Mouse (Mus musculus) brain, adult 2 months (tissue): ENCODE results near the gene Antxr1.

ENCODE experiments used
- DNase-seq: peaks from one replicate; pipeline ENCODE4 v3.0.0; 2011; ENCODE audit warnings: low read depth, low spot score

Gene Antxr1

GRCm38 (mm10) chr6:87292911-87293851 lies 42.4 kb downstream of the Antxr1 start:
- DNase-seq: peak; percentile 36

GRCm38 (mm10) chr6:87287251-87287650 lies 48.4 kb downstream of the Antxr1 start:
- no peak for DNase-seq

GRCm38 (mm10) chr6:87285365-87285749 lies 50.3 kb downstream of the Antxr1 start:
- DNase-seq: peak; percentile 35

- no peak for DNase-seq
Observed at GRCm38 (mm10) chr6:87284716-87285364, 50.8 kb downstream of the Antxr1 start.

GRCm38 (mm10) chr6:87282346-87282781 lies 53.3 kb downstream of the Antxr1 start:
- no peak for DNase-seq

DNA sequence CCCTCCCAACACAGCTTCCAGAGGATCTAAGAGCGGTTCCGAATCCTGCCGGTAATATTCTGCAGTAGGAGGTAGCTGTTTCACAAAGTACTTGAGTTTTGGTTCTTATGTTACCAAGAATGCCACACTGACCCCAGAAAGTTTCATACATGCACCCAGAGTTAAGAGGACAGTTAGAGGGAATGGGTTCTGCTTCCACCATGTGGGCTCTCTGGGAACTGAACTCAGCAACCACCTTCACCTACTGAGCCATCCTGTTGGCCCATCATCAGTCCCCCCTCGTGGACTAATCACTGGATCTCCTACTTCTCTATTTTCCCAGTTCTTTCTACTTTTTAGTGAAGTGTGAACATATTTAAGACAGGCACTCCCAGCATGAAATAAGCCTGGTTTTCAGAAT lies 53.9 kb downstream of the Antxr1 start:
- DNase-seq: no peak

DNA sequence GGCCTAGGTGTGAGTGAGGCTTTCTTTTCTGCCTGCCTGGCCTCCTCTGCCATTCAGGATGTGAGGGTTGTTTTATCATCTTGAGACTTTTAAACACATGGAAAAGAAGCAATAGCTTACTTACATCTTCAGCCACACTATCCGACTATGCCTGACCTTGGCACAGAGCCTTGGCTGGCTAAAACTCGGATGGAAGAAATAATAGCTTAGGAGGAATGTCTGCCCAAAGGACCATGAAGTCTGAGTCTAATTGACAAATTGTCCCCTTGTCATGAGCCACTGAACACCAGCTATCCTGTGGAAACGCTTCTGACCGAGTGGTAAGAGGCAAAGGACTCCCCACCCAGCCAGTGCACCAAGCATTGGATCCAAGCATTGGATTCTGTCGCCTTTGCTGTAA lies 57.5 kb downstream of the Antxr1 start:
- DNase-seq: no peak

DNA sequence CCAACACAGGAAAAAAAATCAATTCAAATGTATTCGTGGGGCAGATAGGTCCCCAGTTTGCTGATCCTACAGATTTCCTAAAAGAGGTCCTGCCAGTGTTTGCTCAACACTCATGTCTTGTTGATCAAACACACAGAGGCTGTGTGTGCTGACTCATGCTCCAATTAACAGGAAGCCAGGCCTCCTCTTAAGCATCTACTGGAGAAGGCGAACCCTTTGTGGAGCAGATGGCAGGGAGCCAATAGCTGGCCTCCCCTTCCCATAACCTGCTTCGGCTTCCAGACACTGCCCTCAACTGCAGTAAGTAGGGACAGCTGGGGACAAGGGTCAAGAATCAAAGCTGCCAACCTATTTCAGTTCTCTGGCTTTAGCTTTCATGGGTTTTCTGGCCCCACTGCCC lies 58.1 kb downstream of the Antxr1 start:
- peak; percentile 64 for DNase-seq

- DNase-seq: peak; percentile 51
Observed at GRCm38 (mm10) chr6:87276941-87277340, 58.7 kb downstream of the Antxr1 start.

DNA sequence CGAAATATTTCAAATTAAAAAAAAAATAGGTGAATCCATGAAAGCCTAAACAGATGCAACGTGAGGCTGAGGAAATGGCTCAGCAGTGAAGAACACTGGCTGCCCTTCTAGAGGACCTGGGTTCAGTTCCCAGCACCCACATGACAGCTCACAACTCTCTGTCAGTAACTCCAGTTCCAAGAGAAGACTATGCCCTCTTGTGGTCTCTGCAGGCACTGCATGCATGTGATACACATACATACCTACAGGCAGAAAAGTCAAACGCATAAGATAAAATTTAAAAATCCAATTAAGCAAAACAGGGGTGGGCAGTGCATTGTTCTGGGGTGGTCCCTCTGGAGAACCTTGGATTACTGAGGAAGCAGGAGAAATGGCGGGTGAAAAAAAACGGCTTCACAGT lies 60.8 kb downstream of the Antxr1 start:
- DNase-seq: no peak

DNA sequence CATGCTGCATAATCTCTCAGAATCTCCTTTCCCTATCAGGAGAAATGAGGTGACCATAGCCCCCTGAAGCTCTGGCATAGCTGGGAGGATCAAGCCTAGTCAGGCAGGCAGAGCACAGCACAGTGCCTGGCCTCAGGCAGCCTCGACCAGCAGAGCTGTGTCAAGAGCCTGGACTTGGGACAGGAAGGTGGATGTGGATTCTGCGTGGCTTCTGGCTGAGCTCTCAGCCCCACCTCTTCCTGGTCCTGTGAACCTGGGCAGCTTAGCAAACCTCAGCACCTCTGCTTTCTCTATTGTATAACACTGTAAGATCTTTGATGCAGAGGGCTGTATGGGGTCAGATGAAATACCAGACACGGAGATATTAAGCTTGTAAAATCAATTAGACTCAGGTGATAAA lies 61.8 kb downstream of the Antxr1 start:
- DNase-seq: no peak

DNA sequence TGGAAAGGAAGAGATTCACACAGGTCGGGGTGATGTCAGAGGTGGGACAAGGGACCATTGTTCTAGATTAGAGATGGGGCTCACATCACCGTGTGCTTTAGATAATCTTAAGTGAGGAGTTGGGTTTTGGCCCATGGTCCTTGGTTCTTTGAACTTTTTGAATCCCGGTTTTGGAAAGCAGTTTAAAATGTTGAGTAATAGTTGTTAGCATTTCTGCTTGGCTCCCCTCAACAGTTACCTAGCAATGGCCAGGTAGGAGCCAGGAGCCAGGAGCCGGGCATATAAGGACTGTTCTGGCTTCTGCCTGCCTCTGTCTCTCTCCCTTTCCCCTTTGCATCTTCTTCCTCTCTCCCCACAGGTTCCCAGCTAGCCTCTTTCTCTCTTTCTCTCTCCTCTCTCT lies 62.5 kb downstream of the Antxr1 start:
- DNase-seq: no peak

GRCm38 (mm10) chr6:87272202-87272601 lies 63.4 kb downstream of the Antxr1 start:
- no peak for DNase-seq

- peak; percentile 76 for DNase-seq
Observed at GRCm38 (mm10) chr6:87270452-87270851, 65.2 kb downstream of the Antxr1 start.

- no peak for DNase-seq
Observed at GRCm38 (mm10) chr6:87269950-87270349, 65.7 kb downstream of the Antxr1 start.

DNA sequence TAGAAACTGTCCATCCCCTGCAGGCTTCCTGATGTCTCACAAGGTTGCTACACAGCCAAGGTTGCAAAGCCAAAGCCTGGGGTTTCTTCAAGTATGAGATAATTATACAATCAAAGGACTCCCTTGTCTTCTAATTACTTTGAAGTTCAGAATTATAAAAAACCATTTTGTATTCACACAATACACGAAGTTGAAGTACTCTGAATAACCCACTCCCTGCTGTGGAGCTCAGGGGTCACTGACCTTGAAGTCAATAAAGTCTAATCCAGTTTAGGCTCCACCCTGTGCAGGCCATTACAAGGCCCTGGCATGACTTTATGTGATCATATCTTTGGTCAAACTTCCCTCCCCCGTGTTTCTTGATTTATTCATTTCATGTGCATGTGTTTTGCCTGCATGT lies 73.0 kb downstream of the Antxr1 start:
- DNase-seq: no peak

GRCm38 (mm10) chr6:87258976-87259375 lies 76.6 kb downstream of the Antxr1 start:
- DNase-seq: no peak

- DNase-seq: peak; percentile 69
Observed at GRCm38 (mm10) chr6:87257981-87258775, 77.4 kb downstream of the Antxr1 start.

- no peak for DNase-seq
Observed at GRCm38 (mm10) chr6:87257471-87257870, 78.2 kb downstream of the Antxr1 start.

GRCm38 (mm10) chr6:87255668-87256067 lies 80.0 kb downstream of the Antxr1 start:
- DNase-seq: no peak

GRCm38 (mm10) chr6:87254756-87255155 lies 80.9 kb downstream of the Antxr1 start:
- no peak for DNase-seq

DNA sequence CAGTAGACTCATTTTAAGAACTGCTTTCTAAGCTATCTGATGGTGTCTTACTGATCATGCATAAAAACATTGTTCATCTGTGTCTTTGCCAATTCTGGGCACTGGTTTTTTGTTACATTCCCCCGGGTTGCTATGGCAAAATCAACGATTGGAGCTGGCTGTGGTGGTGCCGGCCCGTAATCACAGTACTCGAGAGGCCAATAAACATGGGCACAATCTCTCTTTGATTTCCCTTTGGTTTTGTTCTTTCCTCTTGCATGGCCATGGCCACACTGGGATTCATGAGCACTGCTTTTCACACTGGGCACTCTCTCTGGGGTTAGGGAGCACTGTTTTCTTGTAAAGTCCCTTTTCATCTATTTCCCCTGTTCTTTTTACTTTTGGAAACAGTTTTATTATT lies 83.9 kb downstream of the Antxr1 start:
- DNase-seq: no peak
